Mouse (Mus musculus) neural tube, embryonic 11.5 days (tissue): ENCODE results near the gene Cdc42ep3. TPM values are rescaled to one million over a fixed set of nuclear protein-coding genes. Genes with fewer than 3 reads are reported as not detected.

ENCODE experiments used
- ATAC-seq: fragments of 200-750 bp; cut with Nextera tagmentation; 2 replicates; pipeline ENCODE4 v1.8.0; 2017; ENCODE audit warnings: moderate number of reproducible peaks, mild to moderate bottlenecking, moderate TSS enrichment, moderate library complexity; ENCODE audit not compliant: insufficient read depth, low FRiP score, low TSS enrichment
- DNase-seq: peaks from one replicate; pipeline ENCODE4 v3.0.0-alpha.2; 2015; ENCODE audit warnings: low spot score
- H3K27ac ChIP-seq: fragments of 300-500 bp; sonication (generic); 2 replicates; pipeline ENCODE4 v1.5.1; 2014; ENCODE audit warnings: low read depth, mild to moderate bottlenecking, low read length
- H3K27me3 ChIP-seq: fragments of 300-500 bp; sonication (generic); 2 replicates; pipeline ENCODE4 v1.6.1; 2014; ENCODE audit warnings: mild to moderate bottlenecking, low read length, mixed read lengths; ENCODE audit not compliant: control insufficient read depth, insufficient read depth
- H3K36me3 ChIP-seq: fragments of 300-500 bp; sonication (generic); 2 replicates; pipeline ENCODE4 v1.6.1; 2014; ENCODE audit warnings: mild to moderate bottlenecking, low read length, moderate library complexity, mixed read lengths; ENCODE audit not compliant: control insufficient read depth, insufficient read depth
- H3K4me1 ChIP-seq: fragments of 300-500 bp; sonication (generic); 2 replicates; pipeline ENCODE4 v1.6.1; 2014; ENCODE audit warnings: low read length, mixed read lengths; ENCODE audit not compliant: control insufficient read depth, insufficient read depth
- H3K4me2 ChIP-seq: fragments of 300-500 bp; sonication (generic); 2 replicates; pipeline ENCODE4 v1.6.1; 2014; ENCODE audit warnings: low read depth, mild to moderate bottlenecking, moderate library complexity
- H3K4me3 ChIP-seq: fragments of 300-500 bp; sonication (generic); 2 replicates; pipeline ENCODE4 v1.5.1; 2014; ENCODE audit warnings: low read depth, low read length
- H3K9ac ChIP-seq: fragments of 300-500 bp; sonication (generic); 2 replicates; pipeline ENCODE4 v1.6.1; 2014; ENCODE audit warnings: mild to moderate bottlenecking, low read length
- H3K9me3 ChIP-seq: fragments of 300-500 bp; sonication (generic); 2 replicates; pipeline ENCODE4 v1.6.1; 2016; ENCODE audit warnings: low read length; ENCODE audit not compliant: control insufficient read depth
- WGBS: fragments of 180-500 bp; shearing (Covaris S2); extraction: QIAGEN DNeasy Blood & Tissue Kit; methylation state at CpG from one replicate; pipeline ENCODE4 v1.1.7; 2014; 5-methylcytosine and 5-hydroxymethylcytosine counted together
- polyA plus RNA-seq: library from polyadenylated mRNA; unstranded; fragments of >200 nt; fragmentation: Nextera tagmentation; extraction: Ambion mirVana; gene quantifications from 2 replicates; pipeline ENCODE4 v1.2.1, GENCODE M21; 2014

Gene Cdc42ep3
- polyA plus RNA-seq, 1 experiment from 2014 or later, result 27.6 TPM

GRCm38 (mm10) chr17:79376434-79377210 is 21.7 kb upstream of the Cdc42ep3 start:
- no peak overlapping the region for H3K4me2 ChIP-seq
- no peaks in the 10 kb centered on the region for H3K27me3 ChIP-seq
- no peak for DNase-seq
- no peak for ATAC-seq
- 75% methylated on average over 6 of the region's 6 CpGs for WGBS
- H3K4me3 ChIP-seq, result no peak overlapping the region
- no peaks in the 10 kb centered on the region for H3K9me3 ChIP-seq
- no peaks in the 10 kb centered on the region for H3K4me1 ChIP-seq
- no peak overlapping the region for H3K9ac ChIP-seq
- H3K36me3 ChIP-seq, result no peaks in the 10 kb centered on the region
- no peak overlapping the region for H3K27ac ChIP-seq

GRCm38 (mm10) chr17:79372973-79373372 is 18.1 kb upstream of the Cdc42ep3 start:
- Histone ChIP-seq H3K36me3 (no peaks in the 10 kb centered on the region), H3K27ac (no peak overlapping the region), H3K4me1 (no peaks in the 10 kb centered on the region), H3K9ac (no peak overlapping the region), H3K9me3 (no peaks in the 10 kb centered on the region), H3K4me3 (no peak overlapping the region), H3K27me3 (no peaks in the 10 kb centered on the region), H3K4me2 (no peak overlapping the region)
- ATAC-seq (no peak), DNase-seq (no peak)
- WGBS, result 80% methylated on average over 5 of the region's 5 CpGs

- H3K4me3 ChIP-seq, result no peak overlapping the region
- no peak for ATAC-seq
Observed at GRCm38 (mm10) chr17:79364749-79365450, 10.0 kb upstream of the Cdc42ep3 start.

GRCm38 (mm10) chr17:79356071-79356601 is 1.2 kb upstream of the Cdc42ep3 start:
- Histone ChIP-seq H3K4me2 (peak overlapping the region; percentile 99), H3K9me3 (no peaks in the 10 kb centered on the region), H3K4me1 (peaks cover 12% of the 10 kb centered on the region; the same call in 1 of the 2 replicates), H3K9ac (peak overlapping the region; percentile 74), H3K4me3 (peak overlapping the region; percentile 65), H3K27ac (no peak overlapping the region), H3K36me3 (no peaks in the 10 kb centered on the region), H3K27me3 (peaks cover 9% of the 10 kb centered on the region; the same call in 1 of the 2 replicates)
- ATAC-seq, result 0 out of 2 replicates have a peak, but pooled peaks have one; percentile 8
- 11% methylated on average over 24 of the region's 24 CpGs for WGBS
- no peak for DNase-seq

More at GRCm38 (mm10) chr17:79364749-79365450, 10.0 kb upstream of the Cdc42ep3 start:
- 33% methylated on average over 5 of the region's 5 CpGs for whole genome bisulfite sequencing
- no peak for DNase-seq
- no peaks in the 10 kb centered on the region for H3K9me3 ChIP-seq
- no peaks in the 10 kb centered on the region for H3K36me3 ChIP-seq
- H3K9ac ChIP-seq, result no peak overlapping the region
- H3K4me1 ChIP-seq, result no peaks in the 10 kb centered on the region
- H3K27ac ChIP-seq, result no peak overlapping the region
- H3K27me3 ChIP-seq, result no peaks in the 10 kb centered on the region
- H3K4me2 ChIP-seq, result no peak overlapping the region

- Histone ChIP-seq H3K4me3 (peak overlapping the region; percentile 65), H3K27ac (peak overlapping the region; percentile 83), H3K27me3 (peaks cover 9% of the 10 kb centered on the region; the same call in 1 of the 2 replicates), H3K9me3 (no peaks in the 10 kb centered on the region), H3K4me2 (peak overlapping the region; percentile 99), H3K4me1 (peaks cover 12% of the 10 kb centered on the region; the same call in 1 of the 2 replicates), H3K9ac (peak overlapping the region; percentile 74), H3K36me3 (no peaks in the 10 kb centered on the region)
- peak; percentile 84 for DNase-seq
- peak; percentile 65 for ATAC-seq
- under 1% methylated on average over 55 of the region's 59 CpGs for WGBS
Observed at GRCm38 (mm10) chr17:79355271-79355991, 540 bp upstream of the Cdc42ep3 start.

- Histone ChIP-seq H3K27ac (peak overlapping the region; percentile 83; the same call in 1 of the 2 replicates), H3K4me3 (peak overlapping the region; percentile 65), H3K4me1 (peaks cover 12% of the 10 kb centered on the region; the same call in 1 of the 2 replicates), H3K9me3 (no peaks in the 10 kb centered on the region), H3K4me2 (peak overlapping the region; percentile 99), H3K27me3 (peaks cover 9% of the 10 kb centered on the region; the same call in 1 of the 2 replicates), H3K9ac (peak overlapping the region; percentile 74), H3K36me3 (no peaks in the 10 kb centered on the region)
- whole genome bisulfite sequencing, result 0% methylated on average over 6 of the region's 6 CpGs
- no peak for ATAC-seq
- DNase-seq, result no peak
Observed at GRCm38 (mm10) chr17:79354174-79354443, 782 bp downstream of the Cdc42ep3 start.

GRCm38 (mm10) chr17:79353446-79354173 is 1.3 kb downstream of the Cdc42ep3 start:
- peak overlapping the region; percentile 74 for H3K9ac ChIP-seq
- DNase-seq (peak; percentile 34), ATAC-seq (no peak)
- peaks cover 9% of the 10 kb centered on the region; the same call in 1 of the 2 replicates for H3K27me3 ChIP-seq
- H3K4me3 ChIP-seq, result peak overlapping the region; percentile 65
- no peaks in the 10 kb centered on the region for H3K9me3 ChIP-seq
- no peak overlapping the region for H3K27ac ChIP-seq
- H3K4me2 ChIP-seq, result peak overlapping the region; percentile 99
- 4% methylated on average over 16 of the region's 16 CpGs for WGBS
- no peaks in the 10 kb centered on the region for H3K36me3 ChIP-seq
- peaks cover 12% of the 10 kb centered on the region; the same call in 1 of the 2 replicates for H3K4me1 ChIP-seq

- Histone ChIP-seq H3K4me1 (peaks cover 8% of the 10 kb centered on the region; the same call in 1 of the 2 replicates), H3K27ac (no peak overlapping the region), H3K9me3 (no peaks in the 10 kb centered on the region), H3K9ac (no peak overlapping the region), H3K4me3 (no peak overlapping the region), H3K27me3 (peaks cover 2% of the 10 kb centered on the region; the same call in 1 of the 2 replicates), H3K36me3 (no peaks in the 10 kb centered on the region), H3K4me2 (no peak overlapping the region)
- WGBS, result 81% methylated on average over 11 of the region's 11 CpGs
- no peak for DNase-seq
- no peak for ATAC-seq
Observed at GRCm38 (mm10) chr17:79350751-79351191, 4.1 kb downstream of the Cdc42ep3 start.
